In genomic region chr9:48803460-48804240, GRCm38 (mm10) we compare ENCODE assay signal across 22 mouse cellular contexts. TPM values are rescaled to one million over a fixed set of nuclear protein-coding genes. Genes with fewer than 3 reads are reported as not detected.
DNase-seq lines count a peak whose midpoint lies in the region; ATAC-seq and TF ChIP-seq lines count a peak whose summit lies in the region.
"Had no signal": no experiment of that assay in that cellular context is flagged by ENCODE, and none has a peak within 500 bp of the region (broad histone marks: within the 10 kb centered on the region; RNA-seq: fewer than 3 reads in every experiment).

No protein-coding gene starts in this region.

- no peak overlapping the region for H3K27ac ChIP-seq in hindbrain, postnatal 0 days
- H3K27ac ChIP-seq: forebrain, embryonic 12.5 days; gastrocnemius, adult 2 months; heart, embryonic 15.5 days; limb, embryonic 13.5 days; liver, embryonic 14.5 days had no signal

- no peak overlapping the region for H3K4me3 ChIP-seq in hindbrain, postnatal 0 days (ENCODE audit: low read length)
- H3K4me3 ChIP-seq: forebrain, embryonic 12.5 days; gastrocnemius, adult 2 months; heart, embryonic 15.5 days; limb, embryonic 13.5 days; myocyte had no signal

- no peak for TF ChIP-seq CTCF in hindbrain, postnatal 0 days (IDR thresholded peaks at IDR 0.05; ENCODE audit: low read depth)

- no peaks in the 10 kb centered on the region for H3K27me3 ChIP-seq in hindbrain, postnatal 0 days (ENCODE audit: insufficient read depth, low read length)
- H3K27me3 ChIP-seq: heart, embryonic 15.5 days had no signal

- no peak overlapping the region for H3K4me2 ChIP-seq in hindbrain, postnatal 0 days (ENCODE audit: low read depth, low read length)
- H3K4me2 ChIP-seq: forebrain, embryonic 12.5 days; heart, embryonic 15.5 days; limb, embryonic 13.5 days had no signal

- H3K36me3 ChIP-seq in hindbrain, postnatal 0 days (ENCODE audit: insufficient read depth, low read length) = no peaks in the 10 kb centered on the region
- H3K36me3 ChIP-seq: forebrain, embryonic 12.5 days; heart, embryonic 15.5 days; limb, embryonic 13.5 days had no signal

- no peak overlapping the region for H3K9ac ChIP-seq in hindbrain, postnatal 0 days (replicated peaks; ENCODE audit: low read length)
- H3K9ac ChIP-seq: forebrain, embryonic 12.5 days; heart, embryonic 15.5 days; limb, embryonic 13.5 days; liver, embryonic 14.5 days had no signal

- 95% methylated on average over 27 of the region's 27 CpGs for WGBS in hindbrain, postnatal 0 days

- H3K9me3 ChIP-seq in hindbrain, postnatal 0 days (ENCODE audit: low read length) = no peaks in the 10 kb centered on the region
- H3K9me3 ChIP-seq: forebrain, embryonic 12.5 days; heart, embryonic 15.5 days; limb, embryonic 13.5 days had no signal

- DNase-seq in left cerebral cortex, adult 11 months (ENCODE audit: low spot score) = peak; percentile 57
- no peak for DNase-seq in left cerebral cortex, postnatal 4 days
- DNase-seq in layer of hippocampus, adult 9-10 months (ENCODE audit: low spot score) = peak; percentile 67
- DNase-seq in left cerebral cortex, postnatal 36 days (ENCODE audit: low spot score in 2 of 2) = peak; percentile 80 to 85
- no peak for DNase-seq in natural killer cell, adult 2 months (ENCODE audit: low spot score in 2 of 2)
- DNase-seq in hindbrain, postnatal 0 days (ENCODE audit: low spot score) = no peak
- no peak for DNase-seq in ovary, postnatal 36 days (ENCODE audit: low spot score)
- DNase-seq: adrenal gland, postnatal 36 days; cerebellum, adult 9-11 months; gastrocnemius, adult 2 months; heart, adult 11 months; kidney, adult 9 months; kidney, postnatal 4 days; midbrain, embryonic 14.5 days; thymus, postnatal 36 days had no signal

- intact Hi-C loops in left cerebral cortex, postnatal 4 days (cut with DNase I) = no loop called here
- intact Hi-C loops in left cerebral cortex, postnatal 36 days (cut with DNase I) = loop anchor here (5.0 kb wide), 1 partner anchor 71 kb away; no protein-coding TSS in a partner anchor

- ATAC-seq in hindbrain, postnatal 0 days = no peak
- ATAC-seq: activated CD4-positive, CD25-positive, alpha-beta regulatory T cell, adult 4 months; inflammation-experienced regulatory T-cells, adult 6 months had no signal

- no peaks in the 10 kb centered on the region for H3K4me1 ChIP-seq in hindbrain, postnatal 0 days (ENCODE audit: insufficient read depth, low read length)
- H3K4me1 ChIP-seq: heart, embryonic 15.5 days had no signal

RNA-seq across cellular contexts. Expression of gene Zbtb16, which starts 32.4 kb away (rescaled TPM):
- 10 to 100 TPM; 28.9 to 29.6 TPM for total RNA-seq in left cerebral cortex, postnatal 4 days (2021)
- 10 to 100 TPM; 75.1 to 93.6 TPM for total RNA-seq in left cerebral cortex, postnatal 36 days (2021)
- total RNA-seq in hindbrain, postnatal 0 days (2014; rRNA removed) = 11.2 and 13.5 TPM in 2 replicates
- polyA plus RNA-seq in hindbrain, postnatal 0 days (2015; fragmentation: Nextera tagmentation; extraction: Ambion mirVana) = 5.4 and 6.8 TPM in 2 replicates
- polyA plus RNA-seq: activated CD4-positive, CD25-positive, alpha-beta regulatory T cell, adult 4 months; inflammation-experienced regulatory T-cells, adult 6 months; myocyte had no signal

Comparison
In these comparisons a context has a peak if more than half of its experiments do, and no peak if none do; other contexts are left out.
1. DNase-seq: peak in left cerebral cortex, adult 11 months (single experiment), layer of hippocampus, adult 9-10 months (single experiment) and left cerebral cortex, postnatal 36 days (2 of 2); none in left cerebral cortex, postnatal 4 days (single experiment), natural killer cell, adult 2 months (0 of 2), hindbrain, postnatal 0 days (single experiment) and ovary, postnatal 36 days (single experiment).